Mouse (Mus musculus) testis, adult 2 months (tissue): ENCODE measurements around the gene Cdh23.

Source experiments
- CTCF ChIP-seq: fragments of 200-500 bp; IDR thresholded peaks from 2 replicates; pipeline ENCODE4 v1.5.1; 2012; ENCODE audit warnings: low read depth, mild to moderate bottlenecking, inconsistent platforms, low read length, moderate library complexity; ENCODE audit not compliant: control insufficient read depth, insufficient read depth, insufficient replicate concordance
- POLR2A ChIP-seq: fragments of 200-500 bp; IDR thresholded peaks from 2 replicates; pipeline ENCODE4 v1.6.1; 2012; ENCODE audit warnings: low read depth, mild to moderate bottlenecking, inconsistent platforms, low read length, moderate library complexity; ENCODE audit not compliant: control insufficient read depth

- TF ChIP-seq CTCF (no peak), POLR2A (no peak)
Observed at GRCm38 (mm10) chr10:60280353-60280752, 415.9 kb downstream of the Cdh23 start.
